Mouse (Mus musculus) left cerebral cortex, adult 11 months (tissue): Measurements from ENCODE around the gene Orai1.
"Not testable (repeated sequence)": the region's sequence is repeated elsewhere in the genome, so short reads cannot be mapped to it uniquely, and the experiment has no call there.

ENCODE experiments used
- DNase-seq: peaks from one replicate; pipeline ENCODE4 v3.0.0; 2022; ENCODE audit warnings: low spot score

Gene Orai1

GRCm38 (mm10) chr5:123014753-123015701 is at the start of gene Orai1:
TSS of gene Orai1 (plus strand) at chr5:123015074.
- DNase-seq, result peak; percentile 97

GRCm38 (mm10) chr5:122965427-122965826 is 49.4 kb upstream of the Orai1 start:
- no peak for DNase-seq

- DNase-seq, result peak; percentile 50
Observed at GRCm38 (mm10) chr5:122968322-122968721, 46.6 kb upstream of the Orai1 start.

GRCm38 (mm10) chr5:122970056-122970455 is 44.8 kb upstream of the Orai1 start:
- DNase-seq, result no peak

- no peak for DNase-seq
Observed at GRCm38 (mm10) chr5:122971438-122971837, 43.4 kb upstream of the Orai1 start.

GRCm38 (mm10) chr5:122972116-122972515 is 42.8 kb upstream of the Orai1 start:
- DNase-seq, result peak; percentile 28

GRCm38 (mm10) chr5:122974701-122975100 is 40.2 kb upstream of the Orai1 start:
- DNase-seq, result not testable (repeated sequence)

GRCm38 (mm10) chr5:122978970-122979369 is 35.9 kb upstream of the Orai1 start:
- no peak for DNase-seq

- no peak for DNase-seq
Observed at GRCm38 (mm10) chr5:122984483-122984882, 30.4 kb upstream of the Orai1 start.

- no peak for DNase-seq
Observed at GRCm38 (mm10) chr5:122985276-122985675, 29.6 kb upstream of the Orai1 start.

GRCm38 (mm10) chr5:122986091-122986493 is 28.8 kb upstream of the Orai1 start:
- no peak for DNase-seq

- DNase-seq, result no peak
Observed at GRCm38 (mm10) chr5:122987211-122988020, 27.5 kb upstream of the Orai1 start.

- no peak for DNase-seq
Observed at GRCm38 (mm10) chr5:122988021-122988751, 26.7 kb upstream of the Orai1 start.

GRCm38 (mm10) chr5:122989001-122989525 is 25.8 kb upstream of the Orai1 start:
- DNase-seq, result peak; percentile 53

- no peak for DNase-seq
Observed at GRCm38 (mm10) chr5:122989551-122990330, 25.1 kb upstream of the Orai1 start, which contains the start of gene Kdm2b. TSS of gene Kdm2b (minus strand) at chr5:122989823.

GRCm38 (mm10) chr5:122990411-122991160 is 24.3 kb upstream of the Orai1 start:
- no peak for DNase-seq

GRCm38 (mm10) chr5:122991350-122992004 is 23.4 kb upstream of the Orai1 start:
- DNase-seq, result no peak

- no peak for DNase-seq
Observed at GRCm38 (mm10) chr5:122993811-122994210, 21.1 kb upstream of the Orai1 start.

- DNase-seq, result peak; percentile 76
Observed at GRCm38 (mm10) chr5:122994303-122994846, 20.5 kb upstream of the Orai1 start.
